8 mouse cellular contexts compared by ENCODE assay signal in the genomic region with DNA sequence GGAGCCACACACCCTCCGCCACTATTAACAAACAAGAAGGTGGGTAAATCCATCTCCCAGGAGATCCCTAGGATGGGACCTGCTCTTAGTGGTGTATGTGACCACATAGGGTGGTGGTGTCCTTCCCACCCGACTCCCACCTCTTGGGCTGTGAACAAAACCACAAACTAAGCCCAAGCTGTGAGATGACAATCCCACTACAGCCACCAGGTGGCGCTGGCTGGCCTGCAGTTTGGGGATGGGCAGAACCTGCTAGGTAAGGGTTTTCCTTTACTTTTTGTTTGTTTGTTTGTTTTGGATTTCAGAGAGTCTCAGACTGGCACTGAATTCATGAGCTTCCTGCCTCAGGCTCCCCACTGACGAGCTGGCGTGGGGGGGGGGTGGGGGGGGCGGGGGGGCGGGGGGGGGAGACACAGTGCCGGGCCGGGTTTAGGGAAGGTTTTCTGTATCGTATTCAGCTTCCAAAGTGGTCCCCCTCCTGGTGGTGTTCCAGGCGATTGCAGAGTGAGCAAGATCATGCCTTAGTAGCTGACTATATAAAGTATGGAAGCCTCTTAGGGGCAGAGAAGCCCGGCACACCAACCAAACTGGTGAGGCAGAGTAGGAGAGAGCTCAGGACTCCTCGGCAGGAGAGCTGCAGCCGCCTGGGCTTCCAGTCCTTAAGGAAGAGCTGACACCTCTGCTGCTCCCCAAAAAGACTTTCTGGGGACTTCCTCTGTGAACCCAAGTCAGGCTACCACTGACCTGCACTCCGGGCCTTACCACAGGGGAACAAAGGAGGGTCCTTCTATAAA. TPM values are rescaled to one million over a fixed set of nuclear protein-coding genes. Genes with fewer than 3 reads are reported as not detected.
DNase-seq lines count a peak whose midpoint lies in the region; ATAC-seq lines count a peak whose summit lies in the region.
"Had no signal": no experiment of that assay in that cellular context is flagged by ENCODE, and none has a peak within 500 bp of the region (broad histone marks: within the 10 kb centered on the region; RNA-seq: fewer than 3 reads in every experiment).

No protein-coding gene starts in this region.

- no peak overlapping the region for H3K4me3 ChIP-seq in lung, embryonic 16.5 days (ENCODE audit: low read length)

- H3K27ac ChIP-seq in lung, embryonic 16.5 days (ENCODE audit: low read length): no peak overlapping the region

- no peak overlapping the region for H3K9ac ChIP-seq in lung, embryonic 16.5 days (ENCODE audit: low read length)

- no peaks in the 10 kb centered on the region for H3K36me3 ChIP-seq in lung, embryonic 16.5 days (ENCODE audit: control insufficient read depth, insufficient read depth, low read length)

- H3K4me1 ChIP-seq in lung, embryonic 16.5 days (replicated peaks; ENCODE audit: control insufficient read depth, insufficient read depth, low read length): no peaks in the 10 kb centered on the region

- no peaks in the 10 kb centered on the region for H3K9me3 ChIP-seq in lung, embryonic 16.5 days (ENCODE audit: control insufficient read depth, low read length)

- ATAC-seq in lung, embryonic 16.5 days (ENCODE audit: low read depth): no peak; the same call in 1 of the 2 replicates

- peak overlapping the region; percentile 11; the same call in 1 of the 2 replicates for H3K4me2 ChIP-seq in lung, embryonic 16.5 days (ENCODE audit: low read depth, low read length)

- DNase-seq in A20 (ENCODE audit: low read depth, low spot score): peak; percentile 56
- peak; percentile 81 for DNase-seq in ES-CJ7 (ENCODE audit: low read depth, low spot score)
- DNase-seq in cerebellum, adult 8-10 months: peak; percentile 76
- DNase-seq in forelimb bud, embryonic 11.5 days (ENCODE audit: low read depth, low spot score): peak; percentile 72
- peak; percentile 52 for DNase-seq in kidney, postnatal 14 days
- DNase-seq in right cerebral cortex, postnatal 4 days: peak; percentile 84

- WGBS in lung, embryonic 16.5 days: 9% methylated on average over 13 of the region's 15 CpGs

- peaks cover 27% of the 10 kb centered on the region for H3K27me3 ChIP-seq in lung, embryonic 16.5 days (ENCODE audit: control insufficient read depth, insufficient read depth, low read depth, low read length)

RNA-seq across cellular contexts. Expression of a gene that starts 8.9 kb away (rescaled TPM):
- 0.57 and 1.3 TPM in 2 replicates for polyA plus RNA-seq in lung, embryonic 16.5 days (2015; fragmentation: Nextera tagmentation; extraction: Ambion mirVana)

RNA-seq across cellular contexts. Expression of a gene that starts 31.4 kb away (rescaled TPM):
- polyA plus RNA-seq in lung, embryonic 16.5 days (2015; fragmentation: Nextera tagmentation; extraction: Ambion mirVana): 0.98 and 1.7 TPM in 2 replicates

RNA-seq across cellular contexts. Expression of a gene that starts 48.9 kb away (rescaled TPM):
- polyA plus RNA-seq in lung, embryonic 16.5 days (2015; fragmentation: Nextera tagmentation; extraction: Ambion mirVana): not detected in 2 replicates
- polyA plus RNA-seq: heart, embryonic 16.5 days had no signal
